Mouse (Mus musculus) heart, embryonic 15.5 days (tissue): Measurements from ENCODE around the gene Pla2g4f. TPM values are rescaled to one million over a fixed set of nuclear protein-coding genes. Genes with fewer than 3 reads are reported as not detected.

Experiments
- ATAC-seq: fragments of 200-750 bp; cut with Nextera tagmentation; replicated peaks from 2 replicates; pipeline ENCODE4 v1.8.0; 2017; ENCODE audit warnings: low read depth, moderate TSS enrichment; ENCODE audit not compliant: insufficient number of reproducible peaks, insufficient read depth, low FRiP score
- H3K27ac ChIP-seq: fragments of 300-500 bp; sonication (generic); 2 replicates; pipeline ENCODE4 v1.5.1; 2015; ENCODE audit warnings: mild to moderate bottlenecking, inconsistent platforms
- H3K27me3 ChIP-seq: fragments of 300-500 bp; sonication (generic); 2 replicates; pipeline ENCODE4 v1.6.1; 2015; ENCODE audit warnings: inconsistent platforms
- H3K36me3 ChIP-seq: fragments of 300-500 bp; sonication (generic); 2 replicates; pipeline ENCODE4 v1.6.1; 2015; ENCODE audit warnings: mild to moderate bottlenecking, inconsistent platforms
- H3K4me1 ChIP-seq: fragments of 300-500 bp; sonication (generic); replicated peaks from 2 replicates; pipeline ENCODE4 v1.6.1; 2015; ENCODE audit warnings: inconsistent platforms
- H3K4me2 ChIP-seq: fragments of 300-500 bp; sonication (generic); 2 replicates; pipeline ENCODE4 v1.6.1; 2015; ENCODE audit warnings: inconsistent platforms, mild to moderate bottlenecking, moderate library complexity
- H3K4me3 ChIP-seq: fragments of 300-500 bp; sonication (generic); 2 replicates; pipeline ENCODE4 v1.5.1; 2015; ENCODE audit warnings: mild to moderate bottlenecking, inconsistent platforms
- H3K9ac ChIP-seq: fragments of 300-500 bp; sonication (generic); 2 replicates; pipeline ENCODE4 v1.6.1; 2015; ENCODE audit warnings: mild to moderate bottlenecking, inconsistent platforms
- H3K9me3 ChIP-seq: fragments of 300-500 bp; sonication (generic); replicated peaks from 2 replicates; pipeline ENCODE4 v1.6.1; 2016; ENCODE audit warnings: inconsistent platforms
- WGBS: fragments of 180-500 bp; shearing (Covaris S2); methylation state at CpG from one replicate; pipeline ENCODE4 v1.1.7; 2015; ENCODE audit warnings: mixed read lengths; 5-methylcytosine and 5-hydroxymethylcytosine counted together
- polyA plus RNA-seq: library from polyadenylated mRNA; unstranded; fragments of >200 nt; fragmentation: Nextera tagmentation; extraction: Ambion mirVana; gene quantifications from 2 replicates; pipeline ENCODE4 v1.2.1, GENCODE M21; 2015

Gene Pla2g4f
- polyA plus RNA-seq = 0.04 and 0.09 TPM in 2 replicates

GRCm38 (mm10) chr2:120313976-120314375 lies at the start of gene Pla2g4f:
Gene Pla2g4f, minus strand, starts transcription at chr2:120314165.
- H3K36me3 ChIP-seq = peaks cover 27% of the 10 kb centered on the region
- no peak within 1 kb of the TSS for H3K4me3 ChIP-seq
- H3K9ac ChIP-seq = no peak within 1 kb of the TSS
- H3K27me3 ChIP-seq = no peaks in the 10 kb centered on the region
- H3K27ac ChIP-seq = no peak within 1 kb of the TSS
- H3K9me3 ChIP-seq = no peaks in the 10 kb centered on the region
- H3K4me2 ChIP-seq = no peak within 1 kb of the TSS
- 36% methylated on average over 3 of the region's 3 CpGs for WGBS
- no peak; the same call in 1 of the 2 replicates for ATAC-seq
- no peaks in the 10 kb centered on the region; the same call in 1 of the 2 replicates for H3K4me1 ChIP-seq

GRCm38 (mm10) chr2:120360425-120360824 lies 46.5 kb upstream of the Pla2g4f start:
- Histone ChIP-seq H3K4me2 (no peak overlapping the region), H3K27me3 (no peaks in the 10 kb centered on the region), H3K4me3 (no peak overlapping the region), H3K9me3 (no peaks in the 10 kb centered on the region), H3K36me3 (peaks cover 74% of the 10 kb centered on the region), H3K4me1 (no peaks in the 10 kb centered on the region), H3K27ac (no peak overlapping the region), H3K9ac (no peak overlapping the region)
- no peak for ATAC-seq
- WGBS = 82% methylated on average over 1 of the region's 1 CpGs

GRCm38 (mm10) chr2:120352682-120353646 lies 39.0 kb upstream of the Pla2g4f start, which contains the start of gene Vps39:
Gene Vps39, minus strand, starts transcription at chr2:120353137.
- Histone ChIP-seq H3K36me3 (peaks cover 42% of the 10 kb centered on the region), H3K4me1 (peaks cover 12% of the 10 kb centered on the region), H3K4me3 (peak within 1 kb of the TSS; percentile 99), H3K27ac (peak within 1 kb of the TSS; percentile 77), H3K27me3 (no peaks in the 10 kb centered on the region), H3K4me2 (peak within 1 kb of the TSS; percentile 73), H3K9ac (peak within 1 kb of the TSS; percentile 88), H3K9me3 (no peaks in the 10 kb centered on the region)
- WGBS = 11% methylated on average over 44 of the region's 44 CpGs
- peak; percentile 88 for ATAC-seq

- no peaks in the 10 kb centered on the region for H3K27me3 ChIP-seq
- H3K4me3 ChIP-seq = no peak overlapping the region
- H3K4me2 ChIP-seq = no peak overlapping the region
- peaks cover 12% of the 10 kb centered on the region for H3K4me1 ChIP-seq
- peaks cover 35% of the 10 kb centered on the region for H3K36me3 ChIP-seq
- no peak overlapping the region for H3K27ac ChIP-seq
- no peak for ATAC-seq
- no peaks in the 10 kb centered on the region for H3K9me3 ChIP-seq
- 55% methylated on average over 5 of the region's 5 CpGs for WGBS
- no peak overlapping the region for H3K9ac ChIP-seq
These were observed 37.4 kb upstream of the Pla2g4f start for GRCm38 (mm10) chr2:120351321-120351720.

GRCm38 (mm10) chr2:120348120-120348519 lies 34.2 kb upstream of the Pla2g4f start:
- 68% methylated on average over 9 of the region's 9 CpGs for WGBS
- Histone ChIP-seq H3K27ac (no peak overlapping the region), H3K4me1 (peaks cover 12% of the 10 kb centered on the region), H3K9me3 (no peaks in the 10 kb centered on the region), H3K27me3 (no peaks in the 10 kb centered on the region), H3K4me3 (no peak overlapping the region), H3K4me2 (no peak overlapping the region), H3K36me3 (peaks cover 42% of the 10 kb centered on the region), H3K9ac (no peak overlapping the region)
- ATAC-seq = no peak

- Histone ChIP-seq H3K4me2 (no peak overlapping the region), H3K9ac (no peak overlapping the region), H3K27me3 (no peaks in the 10 kb centered on the region), H3K4me1 (no peaks in the 10 kb centered on the region), H3K9me3 (no peaks in the 10 kb centered on the region), H3K36me3 (peaks cover 74% of the 10 kb centered on the region), H3K4me3 (no peak overlapping the region), H3K27ac (no peak overlapping the region)
- WGBS = 84% methylated on average over 1 of the region's 1 CpGs
- ATAC-seq = no peak
These were observed 27.8 kb upstream of the Pla2g4f start for GRCm38 (mm10) chr2:120341741-120342140.

GRCm38 (mm10) chr2:120337886-120338285 lies 23.9 kb upstream of the Pla2g4f start:
- ATAC-seq = no peak

GRCm38 (mm10) chr2:120331575-120331974 lies 17.6 kb upstream of the Pla2g4f start:
- Histone ChIP-seq H3K4me2 (no peak overlapping the region), H3K27ac (no peak overlapping the region), H3K27me3 (no peaks in the 10 kb centered on the region), H3K4me3 (no peak overlapping the region), H3K9ac (no peak overlapping the region), H3K4me1 (no peaks in the 10 kb centered on the region), H3K36me3 (peaks cover 45% of the 10 kb centered on the region), H3K9me3 (no peaks in the 10 kb centered on the region)
- ATAC-seq = no peak
- WGBS = 82% methylated on average over 4 of the region's 4 CpGs

More at GRCm38 (mm10) chr2:120337886-120338285, 23.9 kb upstream of the Pla2g4f start:
- Histone ChIP-seq H3K4me1 (no peaks in the 10 kb centered on the region), H3K4me3 (no peak overlapping the region), H3K4me2 (no peak overlapping the region), H3K27me3 (no peaks in the 10 kb centered on the region), H3K9me3 (no peaks in the 10 kb centered on the region), H3K27ac (no peak overlapping the region), H3K9ac (no peak overlapping the region), H3K36me3 (peaks cover 55% of the 10 kb centered on the region)
- 68% methylated on average over 2 of the region's 2 CpGs for WGBS

GRCm38 (mm10) chr2:120315077-120315476 lies 1.1 kb upstream of the Pla2g4f start:
- Histone ChIP-seq H3K9ac (no peak overlapping the region), H3K4me3 (no peak overlapping the region), H3K9me3 (no peaks in the 10 kb centered on the region), H3K36me3 (peaks cover 30% of the 10 kb centered on the region), H3K27ac (no peak overlapping the region), H3K4me1 (no peaks in the 10 kb centered on the region; the same call in 1 of the 2 replicates), H3K4me2 (no peak overlapping the region), H3K27me3 (no peaks in the 10 kb centered on the region)
- WGBS = 73% methylated on average over 4 of the region's 4 CpGs
- no peak for ATAC-seq

GRCm38 (mm10) chr2:120314487-120314886 lies 522 bp upstream of the Pla2g4f start:
- no peak for ATAC-seq
- 82% methylated on average over 4 of the region's 4 CpGs for WGBS
- Histone ChIP-seq H3K4me1 (no peaks in the 10 kb centered on the region; the same call in 1 of the 2 replicates), H3K9me3 (no peaks in the 10 kb centered on the region), H3K4me3 (no peak overlapping the region), H3K9ac (no peak overlapping the region), H3K36me3 (peaks cover 30% of the 10 kb centered on the region), H3K4me2 (no peak overlapping the region), H3K27ac (no peak overlapping the region), H3K27me3 (no peaks in the 10 kb centered on the region)

- Histone ChIP-seq H3K27me3 (no peaks in the 10 kb centered on the region), H3K4me2 (no peak overlapping the region), H3K9ac (no peak overlapping the region), H3K9me3 (no peaks in the 10 kb centered on the region), H3K36me3 (peaks cover 12% of the 10 kb centered on the region), H3K27ac (no peak overlapping the region), H3K4me1 (no peaks in the 10 kb centered on the region; the same call in 1 of the 2 replicates), H3K4me3 (no peak overlapping the region)
- ATAC-seq = no peak
- 74% methylated on average over 7 of the region's 7 CpGs for WGBS
These were observed 1.6 kb downstream of the Pla2g4f start for GRCm38 (mm10) chr2:120312276-120312825.
